1 mouse cellular context compared by ENCODE assay signal in the genomic region with DNA sequence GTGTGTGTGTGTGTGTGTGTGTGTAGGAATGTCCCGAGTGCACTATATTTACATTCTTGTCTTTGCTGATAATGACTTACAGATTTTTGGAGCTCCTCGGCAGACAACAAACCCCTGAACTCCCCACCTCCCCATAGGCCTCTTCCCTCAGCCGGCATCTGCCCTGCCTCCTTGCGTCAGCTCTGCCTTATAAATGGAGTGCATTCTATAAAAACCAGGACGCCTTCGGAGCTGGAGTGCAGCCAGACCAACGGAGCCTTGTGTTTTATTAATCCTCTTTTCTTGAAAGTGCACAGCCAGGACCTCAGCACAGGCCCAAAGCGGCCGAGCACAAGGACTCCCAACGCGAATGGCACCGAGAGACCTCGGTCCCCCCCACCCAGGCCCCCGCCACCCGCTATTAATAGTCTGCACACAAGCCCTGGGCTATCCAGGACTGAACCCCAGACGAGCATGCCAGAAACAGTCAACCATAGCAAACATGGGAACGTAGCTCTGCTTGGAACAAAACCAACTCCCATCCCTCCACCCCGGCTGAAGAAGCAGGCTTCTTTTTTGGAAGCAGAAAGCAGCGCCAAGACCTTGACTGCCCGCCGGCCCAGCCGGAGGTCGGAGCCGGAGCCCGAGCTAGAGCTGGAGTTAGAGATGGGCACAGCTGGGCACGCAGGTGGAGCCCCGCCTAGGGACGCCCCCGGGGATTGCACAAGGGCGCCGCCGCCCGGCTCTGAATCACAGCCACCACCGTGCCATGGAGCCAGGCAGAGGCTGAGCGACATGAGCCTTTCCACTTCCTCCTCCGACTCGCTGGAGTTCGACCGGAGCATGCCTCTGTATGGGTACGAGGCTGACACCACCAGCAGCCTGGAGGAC.
TF ChIP-seq lines count a peak whose summit lies in the region.

No protein-coding gene starts in this region.

TF ChIP-seq in C2C12, 6 proteins besides CTCF, POLR2A, EP300 and RAD21 (continued from another document):
- TF ChIP-seq MYOG (IDR thresholded peaks at IDR 0.05; ENCODE audit: control insufficient read depth, extremely low read depth, insufficient read length) (no peak), FOSL1 (IDR thresholded peaks at IDR 0.05; ENCODE audit: insufficient read depth, low read length, poor library complexity, severe bottlenecking) (no peak)
